Mouse (Mus musculus) neural tube, embryonic 11.5 days (tissue): ENCODE results near the gene Fbxo24. TPM values are rescaled to one million over a fixed set of nuclear protein-coding genes. Genes with fewer than 3 reads are reported as not detected.
"Not testable (repeated sequence)": the region's sequence is repeated elsewhere in the genome, so short reads cannot be mapped to it uniquely, and the experiment has no call there.

ENCODE experiments used
- ATAC-seq: fragments of 200-750 bp; cut with Nextera tagmentation; 2 replicates; pipeline ENCODE4 v1.8.0; 2017; ENCODE audit warnings: moderate number of reproducible peaks, mild to moderate bottlenecking, moderate TSS enrichment, moderate library complexity; ENCODE audit not compliant: insufficient read depth, low FRiP score, low TSS enrichment
- DNase-seq: peaks from one replicate; pipeline ENCODE4 v3.0.0-alpha.2; 2015; ENCODE audit warnings: low spot score
- H3K27ac ChIP-seq: fragments of 300-500 bp; sonication (generic); 2 replicates; pipeline ENCODE4 v1.5.1; 2014; ENCODE audit warnings: low read depth, mild to moderate bottlenecking, low read length
- H3K27me3 ChIP-seq: fragments of 300-500 bp; sonication (generic); 2 replicates; pipeline ENCODE4 v1.6.1; 2014; ENCODE audit warnings: mild to moderate bottlenecking, low read length, mixed read lengths; ENCODE audit not compliant: control insufficient read depth, insufficient read depth
- H3K36me3 ChIP-seq: fragments of 300-500 bp; sonication (generic); 2 replicates; pipeline ENCODE4 v1.6.1; 2014; ENCODE audit warnings: mild to moderate bottlenecking, low read length, moderate library complexity, mixed read lengths; ENCODE audit not compliant: control insufficient read depth, insufficient read depth
- H3K4me1 ChIP-seq: fragments of 300-500 bp; sonication (generic); 2 replicates; pipeline ENCODE4 v1.6.1; 2014; ENCODE audit warnings: low read length, mixed read lengths; ENCODE audit not compliant: control insufficient read depth, insufficient read depth
- H3K4me2 ChIP-seq: fragments of 300-500 bp; sonication (generic); 2 replicates; pipeline ENCODE4 v1.6.1; 2014; ENCODE audit warnings: low read depth, mild to moderate bottlenecking, moderate library complexity
- H3K4me3 ChIP-seq: fragments of 300-500 bp; sonication (generic); 2 replicates; pipeline ENCODE4 v1.5.1; 2014; ENCODE audit warnings: low read depth, low read length
- H3K9ac ChIP-seq: fragments of 300-500 bp; sonication (generic); 2 replicates; pipeline ENCODE4 v1.6.1; 2014; ENCODE audit warnings: mild to moderate bottlenecking, low read length
- H3K9me3 ChIP-seq: fragments of 300-500 bp; sonication (generic); 2 replicates; pipeline ENCODE4 v1.6.1; 2016; ENCODE audit warnings: low read length; ENCODE audit not compliant: control insufficient read depth
- WGBS: fragments of 180-500 bp; shearing (Covaris S2); extraction: QIAGEN DNeasy Blood & Tissue Kit; methylation state at CpG from one replicate; pipeline ENCODE4 v1.1.7; 2014; 5-methylcytosine and 5-hydroxymethylcytosine counted together
- polyA plus RNA-seq: library from polyadenylated mRNA; unstranded; fragments of >200 nt; fragmentation: Nextera tagmentation; extraction: Ambion mirVana; gene quantifications from 2 replicates; pipeline ENCODE4 v1.2.1, GENCODE M21; 2014

The Fbxo24 gene
- polyA plus RNA-seq, 1 experiment from 2014 or later = 0.21 TPM

- H3K4me1 ChIP-seq = peaks cover 20% of the 10 kb centered on the region
Measured at GRCm38 (mm10) chr5:137631591-137631990, 2.8 kb upstream of the Fbxo24 start.

GRCm38 (mm10) chr5:137631171-137631570, 2.4 kb upstream of the Fbxo24 start:
- H3K9ac ChIP-seq = no peak overlapping the region
- H3K27ac ChIP-seq = no peak overlapping the region
- H3K4me3 ChIP-seq = no peak overlapping the region
- no peaks in the 10 kb centered on the region for H3K27me3 ChIP-seq
- no peak for DNase-seq
- H3K36me3 ChIP-seq = no peaks in the 10 kb centered on the region; the same call in 1 of the 2 replicates
- H3K4me1 ChIP-seq = peaks cover 20% of the 10 kb centered on the region
- H3K9me3 ChIP-seq = no peaks in the 10 kb centered on the region
- peak overlapping the region; percentile 82 for H3K4me2 ChIP-seq
- WGBS = 67% methylated on average over 9 of the region's 9 CpGs
- no peak for ATAC-seq

More at GRCm38 (mm10) chr5:137631591-137631990, 2.8 kb upstream of the Fbxo24 start:
- ATAC-seq (no peak), DNase-seq (no peak)
- Histone ChIP-seq H3K4me2 (no peak overlapping the region), H3K9me3 (no peaks in the 10 kb centered on the region), H3K27ac (no peak overlapping the region), H3K9ac (peak overlapping the region; percentile 10; the same call in 1 of the 2 replicates), H3K36me3 (peaks cover 3% of the 10 kb centered on the region), H3K27me3 (no peaks in the 10 kb centered on the region), H3K4me3 (no peak overlapping the region)
- 60% methylated on average over 4 of the region's 4 CpGs for WGBS

GRCm38 (mm10) chr5:137630602-137631001, 1.8 kb upstream of the Fbxo24 start:
- Histone ChIP-seq H3K4me3 (peak overlapping the region; percentile 91), H3K9me3 (no peaks in the 10 kb centered on the region), H3K27me3 (no peaks in the 10 kb centered on the region), H3K9ac (0 out of 2 replicates have a peak overlapping the region, but pooled peaks have one; percentile 8), H3K4me1 (peaks cover 20% of the 10 kb centered on the region), H3K36me3 (no peaks in the 10 kb centered on the region; the same call in 1 of the 2 replicates), H3K4me2 (peak overlapping the region; percentile 82), H3K27ac (no peak overlapping the region)
- WGBS = 31% methylated on average over 3 of the region's 3 CpGs
- no peak for DNase-seq
- ATAC-seq = no peak

- peak overlapping the region; percentile 82 for H3K4me2 ChIP-seq
- ATAC-seq = no peak
- H3K27me3 ChIP-seq = no peaks in the 10 kb centered on the region
- H3K27ac ChIP-seq = no peak overlapping the region; the same call in 1 of the 2 replicates
- no peaks in the 10 kb centered on the region for H3K36me3 ChIP-seq
- WGBS = 28% methylated on average over 6 of the region's 6 CpGs
- peak overlapping the region; percentile 91 for H3K4me3 ChIP-seq
- H3K9me3 ChIP-seq = no peaks in the 10 kb centered on the region
- H3K4me1 ChIP-seq = peaks cover 20% of the 10 kb centered on the region
- DNase-seq = no peak
- H3K9ac ChIP-seq = peak overlapping the region; percentile 83
Measured at GRCm38 (mm10) chr5:137629906-137630545, 1.2 kb upstream of the Fbxo24 start.

GRCm38 (mm10) chr5:137629306-137629721, 512 bp upstream of the Fbxo24 start:
- H3K4me1 ChIP-seq = peaks cover 20% of the 10 kb centered on the region
- H3K9me3 ChIP-seq = no peaks in the 10 kb centered on the region
- peak overlapping the region; percentile 91 for H3K27ac ChIP-seq
- peak overlapping the region; percentile 91 for H3K4me3 ChIP-seq
- no peaks in the 10 kb centered on the region for H3K36me3 ChIP-seq
- under 1% methylated on average over 23 of the region's 23 CpGs for WGBS
- DNase-seq (no peak), ATAC-seq (peak; percentile 46)
- H3K4me2 ChIP-seq = peak overlapping the region; percentile 82
- H3K27me3 ChIP-seq = no peaks in the 10 kb centered on the region
- H3K9ac ChIP-seq = peak overlapping the region; percentile 83

- Histone ChIP-seq H3K9ac (peak overlapping the region; percentile 52), H3K4me2 (peak overlapping the region; percentile 62), H3K27ac (peak overlapping the region; percentile 61), H3K9me3 (no peaks in the 10 kb centered on the region), H3K36me3 (no peaks in the 10 kb centered on the region), H3K4me3 (peak overlapping the region; percentile 91), H3K27me3 (no peaks in the 10 kb centered on the region), H3K4me1 (peaks cover 20% of the 10 kb centered on the region)
- ATAC-seq = no peak
- peak; percentile 31 for DNase-seq
- WGBS = 5% methylated on average over 9 of the region's 9 CpGs
Measured at GRCm38 (mm10) chr5:137627991-137628390, 811 bp downstream of the Fbxo24 start.

GRCm38 (mm10) chr5:137623937-137624530, 4.8 kb downstream of the Fbxo24 start:
- H3K36me3 ChIP-seq = no peaks in the 10 kb centered on the region
- H3K27ac ChIP-seq = no peak overlapping the region
- no peaks in the 10 kb centered on the region; the same call in 1 of the 2 replicates for H3K4me1 ChIP-seq
- DNase-seq (no peak), ATAC-seq (no peak)
- no peak overlapping the region for H3K4me2 ChIP-seq
- no peak overlapping the region for H3K9ac ChIP-seq
- H3K9me3 ChIP-seq = no peaks in the 10 kb centered on the region
- H3K27me3 ChIP-seq = no peaks in the 10 kb centered on the region
- WGBS = 84% methylated on average over 11 of the region's 11 CpGs
- H3K4me3 ChIP-seq = no peak overlapping the region

GRCm38 (mm10) chr5:137615347-137615746, 13.5 kb downstream of the Fbxo24 start:
- ATAC-seq (no peak), DNase-seq (no peak)
- Histone ChIP-seq H3K4me2 (no peak overlapping the region), H3K9me3 (no peaks in the 10 kb centered on the region), H3K27me3 (no peaks in the 10 kb centered on the region), H3K4me3 (no peak overlapping the region), H3K36me3 (no peaks in the 10 kb centered on the region), H3K27ac (no peak overlapping the region), H3K9ac (no peak overlapping the region), H3K4me1 (no peaks in the 10 kb centered on the region)
- 93% methylated on average over 7 of the region's 7 CpGs for WGBS

- not testable (repeated sequence) for ATAC-seq, H3K27me3 ChIP-seq
- 89% methylated on average over 2 of the region's 2 CpGs for WGBS
Measured at GRCm38 (mm10) chr5:137614921-137615320, 13.9 kb downstream of the Fbxo24 start.

More at GRCm38 (mm10) chr5:137614921-137615320, 13.9 kb downstream of the Fbxo24 start:
- H3K27ac ChIP-seq, DNase-seq, H3K4me2 ChIP-seq, H3K4me1 ChIP-seq, H3K4me3 ChIP-seq, H3K9me3 ChIP-seq, H3K36me3 ChIP-seq, H3K9ac ChIP-seq: not testable (repeated sequence)
